Mouse (Mus musculus) bone marrow, adult 2 months (tissue): Measurements from ENCODE around the gene Hdac5. TPM values are rescaled to one million over a fixed set of nuclear protein-coding genes. Genes with fewer than 3 reads are reported as not detected.

Source experiments
- H3K27ac ChIP-seq: fragments of 200-500 bp; 2 replicates; pipeline ENCODE4 v1.5.1; 2012; ENCODE audit warnings: low read depth, mild to moderate bottlenecking, control low read depth, inconsistent platforms, low read length; ENCODE audit not compliant: control insufficient read depth, poor library complexity, insufficient read depth
- H3K4me1 ChIP-seq: fragments of 200-500 bp; 2 replicates; pipeline ENCODE4 v1.6.1; 2011; ENCODE audit warnings: low read length; ENCODE audit not compliant: control insufficient read depth, insufficient read depth
- H3K4me3 ChIP-seq: fragments of 200-500 bp; replicated peaks from 2 replicates; pipeline ENCODE3; 2011; ENCODE audit warnings: mild to moderate bottlenecking, low read depth, low read length, control low read depth; ENCODE audit not compliant: control insufficient read depth
- CTCF ChIP-seq: fragments of 200-500 bp; IDR thresholded peaks from 2 replicates; pipeline ENCODE4 v1.5.1; 2011; ENCODE audit warnings: low read length, control low read depth; ENCODE audit not compliant: control insufficient read depth, insufficient read depth
- POLR2A ChIP-seq: fragments of 200-500 bp; IDR thresholded peaks from 2 replicates; pipeline ENCODE4 v1.6.1; 2011; ENCODE audit warnings: low read depth, mild to moderate bottlenecking, control low read depth, low read length, borderline replicate concordance; ENCODE audit not compliant: control insufficient read depth
- WGBS: fragments of 180-500 bp; shearing (Covaris S2); methylation state at CpG from one replicate; pipeline ENCODE4 v1.1.7; 2018; 5-methylcytosine and 5-hydroxymethylcytosine counted together
- polyA plus RNA-seq: library from polyadenylated mRNA; stranded (reverse); fragments of >200 nt; gene quantifications from 2 replicates; pipeline ENCODE4 v1.2.4, GENCODE M21; 2011; ENCODE audit warnings: low replicate concordance; ENCODE audit not compliant: missing spikeins, insufficient read depth, insufficient read length

Hdac5 gene
- polyA plus RNA-seq, 1 experiment: 89.1 TPM

- no peak overlapping the region for H3K4me3 ChIP-seq
- 88% methylated on average over 12 of the region's 12 CpGs for WGBS
- TF ChIP-seq POLR2A: no peak
- TF ChIP-seq CTCF: no peak
- no peak overlapping the region for H3K27ac ChIP-seq
- H3K4me1 ChIP-seq: no peaks in the 10 kb centered on the region
Measured at GRCm38 (mm10) chr11:102201408-102201821, 28.6 kb downstream of the Hdac5 start.

- 86% methylated on average over 9 of the region's 9 CpGs for WGBS
- Histone ChIP-seq H3K4me1 (no peaks in the 10 kb centered on the region), H3K27ac (no peak overlapping the region), H3K4me3 (no peak overlapping the region)
- TF ChIP-seq POLR2A (no peak), CTCF (no peak; the same call in 1 of the 2 replicates)
Measured at GRCm38 (mm10) chr11:102199856-102200255, 30.1 kb downstream of the Hdac5 start.

GRCm38 (mm10) chr11:102198245-102198644 is 31.7 kb downstream of the Hdac5 start:
- H3K27ac ChIP-seq: no peak overlapping the region
- H3K4me1 ChIP-seq: no peaks in the 10 kb centered on the region
- TF ChIP-seq POLR2A: no peak
- no peak for TF ChIP-seq CTCF
- no peak overlapping the region for H3K4me3 ChIP-seq
- 75% methylated on average over 6 of the region's 6 CpGs for WGBS

GRCm38 (mm10) chr11:102196018-102196797 is 33.8 kb downstream of the Hdac5 start:
- TF ChIP-seq CTCF: no peak
- no peak for TF ChIP-seq POLR2A
- 80% methylated on average over 21 of the region's 21 CpGs for WGBS
- Histone ChIP-seq H3K4me1 (no peaks in the 10 kb centered on the region), H3K4me3 (no peak overlapping the region), H3K27ac (no peak overlapping the region)

GRCm38 (mm10) chr11:102193657-102194440 is 36.1 kb downstream of the Hdac5 start:
- 84% methylated on average over 9 of the region's 9 CpGs for WGBS
- no peaks in the 10 kb centered on the region; the same call in 1 of the 2 replicates for H3K4me1 ChIP-seq
- TF ChIP-seq CTCF: no peak

GRCm38 (mm10) chr11:102190848-102191247 is 39.1 kb downstream of the Hdac5 start:
- Histone ChIP-seq H3K4me3 (no peak overlapping the region), H3K27ac (0 out of 2 replicates have a peak overlapping the region, but pooled peaks have one; percentile 33), H3K4me1 (no peaks in the 10 kb centered on the region; the same call in 1 of the 2 replicates)
- no peak for TF ChIP-seq CTCF
- no peak for TF ChIP-seq POLR2A
- WGBS: 15% methylated on average over 4 of the region's 4 CpGs

More at GRCm38 (mm10) chr11:102193657-102194440, 36.1 kb downstream of the Hdac5 start:
- Histone ChIP-seq H3K4me3 (no peak overlapping the region), H3K27ac (no peak overlapping the region)

- WGBS: under 1% methylated on average over 50 of the region's 50 CpGs
- Histone ChIP-seq H3K27ac (peak within 1 kb of the TSS; percentile 55), H3K4me1 (no peaks in the 10 kb centered on the region; the same call in 1 of the 2 replicates), H3K4me3 (peak within 1 kb of the TSS; percentile 71)
- TF ChIP-seq CTCF (no peak), POLR2A (peak; percentile 53; the same call in 1 of the 2 replicates)
Measured at GRCm38 (mm10) chr11:102189461-102190436, 40.2 kb downstream of the Hdac5 start, which contains the start of gene G6pc3. TSS of gene G6pc3 (plus strand) at chr11:102189620.

GRCm38 (mm10) chr11:102188980-102189379 is 41.0 kb downstream of the Hdac5 start:
- no peak overlapping the region for H3K4me3 ChIP-seq
- TF ChIP-seq CTCF: no peak
- peak overlapping the region; percentile 55; the same call in 1 of the 2 replicates for H3K27ac ChIP-seq
- H3K4me1 ChIP-seq: no peaks in the 10 kb centered on the region; the same call in 1 of the 2 replicates
- 41% methylated on average over 6 of the region's 6 CpGs for WGBS
